In the genomic region with DNA sequence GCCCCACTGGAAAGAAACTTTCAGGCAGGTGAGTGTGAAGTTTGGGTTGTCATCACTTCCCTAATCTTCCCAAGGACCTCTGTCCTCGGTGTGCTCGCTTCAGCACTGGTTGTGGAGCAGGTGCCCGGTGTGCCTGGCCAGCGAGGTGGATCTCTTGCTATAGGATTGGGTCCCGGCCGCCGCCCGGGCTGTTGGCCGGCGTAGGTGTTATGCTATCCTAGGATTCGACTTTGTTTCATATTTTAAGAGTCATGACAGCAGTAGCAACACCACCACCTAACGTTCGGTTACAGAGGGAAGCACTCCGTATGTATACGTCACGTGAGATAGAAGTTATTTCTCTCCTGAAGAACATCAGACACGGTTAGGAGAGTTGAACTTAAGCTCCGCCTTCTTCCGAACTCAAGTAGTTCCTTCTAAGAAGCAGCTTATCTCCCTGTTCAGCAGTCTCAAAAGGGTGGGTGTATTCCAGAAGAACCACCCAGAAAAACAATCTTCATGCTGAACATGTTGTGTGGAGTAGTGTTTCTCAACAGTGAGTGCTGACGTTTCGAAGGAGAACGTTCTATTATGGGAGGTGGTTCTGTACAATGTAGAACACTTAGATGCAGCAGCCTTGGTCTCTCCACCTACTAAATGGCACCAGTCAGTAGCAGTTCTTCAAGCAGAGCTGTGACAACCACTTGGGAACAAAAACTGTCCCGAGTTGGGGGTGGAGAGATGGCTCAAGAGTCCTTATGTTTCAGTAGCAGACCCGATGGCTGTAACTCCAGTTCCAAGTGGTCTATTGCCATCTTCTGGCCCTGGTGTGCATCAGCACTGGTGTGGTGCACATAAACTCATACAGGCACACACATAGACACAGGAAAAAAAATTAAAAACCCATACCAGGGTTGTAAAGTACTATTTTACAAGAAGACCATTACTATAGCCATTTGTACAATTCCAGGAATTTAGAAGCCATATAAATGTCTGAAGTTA, we compare ENCODE assay signal across 8 mouse cellular contexts. TPM values are rescaled to one million over a fixed set of nuclear protein-coding genes. Genes with fewer than 3 reads are reported as not detected.
DNase-seq lines count a peak whose midpoint lies in the region; ATAC-seq and TF ChIP-seq lines count a peak whose summit lies in the region.

No protein-coding gene starts in this region.

- no peaks in the 10 kb centered on the region; the same call in 1 of the 2 replicates for H3K36me3 ChIP-seq in kidney, adult 2 months (ENCODE audit: control insufficient read depth, insufficient read depth, low read length)
- H3K36me3 ChIP-seq in MEL (ENCODE audit: control insufficient read depth in 1 of 2, insufficient read depth in 2 of 2, low read length in 2 of 2): peaks cover 10 to 13% of the 10 kb centered on the region in 2 experiments
- H3K36me3 ChIP-seq in erythroblast, embryonic 14.5 days (ENCODE audit: control insufficient read depth): peaks cover 63% of the 10 kb centered on the region
- peaks cover 40% of the 10 kb centered on the region for H3K36me3 ChIP-seq in limb, embryonic 13.5 days
- peaks cover 12% of the 10 kb centered on the region for H3K36me3 ChIP-seq in midbrain, embryonic 15.5 days (replicated peaks)

- 14% methylated on average over 24 of the region's 24 CpGs for WGBS in kidney, adult 2 months
- 18% methylated on average over 24 of the region's 24 CpGs for WGBS in limb, embryonic 13.5 days
- WGBS in midbrain, embryonic 15.5 days: 19% methylated on average over 24 of the region's 24 CpGs

- H3K4me2 ChIP-seq in limb, embryonic 13.5 days (replicated peaks): peak overlapping the region; percentile 83
- H3K4me2 ChIP-seq in midbrain, embryonic 15.5 days: peak overlapping the region; percentile 77

- H3K79me2 ChIP-seq in MEL (ENCODE audit: control insufficient read depth, insufficient read depth, low read length, poor library complexity): peaks cover 21% of the 10 kb centered on the region

- H3K4me1 ChIP-seq in kidney, adult 2 months (ENCODE audit: control insufficient read depth, insufficient read depth, low read length): peaks cover 8% of the 10 kb centered on the region; the same call in 1 of the 2 replicates
- peaks cover 4 to 10% of the 10 kb centered on the region in 2 experiments; a peak in 3 of 4 replicates for H3K4me1 ChIP-seq in MEL (ENCODE audit: control insufficient read depth in 1 of 2, insufficient read depth in 2 of 2, low read length in 2 of 2)
- peaks cover 67% of the 10 kb centered on the region for H3K4me1 ChIP-seq in erythroblast, embryonic 14.5 days (ENCODE audit: control insufficient read depth)
- peaks cover 18% of the 10 kb centered on the region for H3K4me1 ChIP-seq in limb, embryonic 13.5 days
- H3K4me1 ChIP-seq in midbrain, embryonic 15.5 days: peaks cover 22% of the 10 kb centered on the region

- no peak for DNase-seq in kidney, adult 2 months
- no peak for DNase-seq in kidney, postnatal 25 days
- peak; percentile 99 for DNase-seq in MEL (ENCODE audit: low read depth, low spot score)
- DNase-seq in urinary bladder, postnatal 36 days (ENCODE audit: low spot score in 2 of 2): no peak
- no peak for DNase-seq in frontal cortex, postnatal 36 days (ENCODE audit: low spot score in 2 of 2)

- peak overlapping the region; percentile 78 for H3K4me3 ChIP-seq in kidney, adult 2 months (ENCODE audit: insufficient read depth, low read depth, low read length)
- peak overlapping the region; percentile 70 to 81 for H3K4me3 ChIP-seq in MEL (ENCODE audit: control insufficient read depth in 1 of 2, insufficient read depth in 1 of 2, low read depth in 2 of 2, low read length in 2 of 2)
- H3K4me3 ChIP-seq in erythroblast, embryonic 14.5 days (replicated peaks): peak overlapping the region; percentile 83
- H3K4me3 ChIP-seq in limb, embryonic 13.5 days: peak overlapping the region; percentile 94
- H3K4me3 ChIP-seq in midbrain, embryonic 15.5 days: peak overlapping the region; percentile 89

- ATAC-seq in limb, embryonic 13.5 days (ENCODE audit: low FRiP score, low read depth): peak; percentile 2; the same call in 1 of the 2 replicates
- peak; percentile 29 for ATAC-seq in midbrain, embryonic 15.5 days (replicated peaks)

- H3K9me3 ChIP-seq in MEL (replicated peaks; ENCODE audit: insufficient read depth, low read length): no peaks in the 10 kb centered on the region
- no peaks in the 10 kb centered on the region for H3K9me3 ChIP-seq in erythroblast, embryonic 14.5 days (ENCODE audit: control insufficient read depth, low read length)
- H3K9me3 ChIP-seq in limb, embryonic 13.5 days: no peaks in the 10 kb centered on the region
- no peaks in the 10 kb centered on the region for H3K9me3 ChIP-seq in midbrain, embryonic 15.5 days

- TF ChIP-seq RAD21 in MEL (IDR thresholded peaks at IDR 0.05; ENCODE audit: low read depth, low read length): peak; percentile 3

- peak; percentile 66 to 76; a peak in 3 of 4 replicates for TF ChIP-seq EP300 in MEL (IDR thresholded peaks at IDR 0.05; ENCODE audit: low read depth in 1 of 2, low read length in 2 of 2)

- TF ChIP-seq POLR2A in kidney, adult 2 months (IDR thresholded peaks at IDR 0.05; ENCODE audit: low read depth, low read length): no peak
- TF ChIP-seq POLR2A in MEL (IDR thresholded peaks at IDR 0.05; ENCODE audit: control insufficient read depth in 1 of 2, insufficient read depth in 1 of 2, low read depth in 1 of 2, low read length in 2 of 2, poor library complexity in 1 of 2): peak; percentile 11 to 36; a peak in 2 of 4 replicates

- H3K27ac ChIP-seq in kidney, adult 2 months (ENCODE audit: insufficient read depth, low read depth, low read length): peak overlapping the region; percentile 92
- H3K27ac ChIP-seq in MEL (ENCODE audit: control insufficient read depth, low read depth, low read length): peak overlapping the region; percentile 92
- H3K27ac ChIP-seq in limb, embryonic 13.5 days: peak overlapping the region; percentile 84
- H3K27ac ChIP-seq in midbrain, embryonic 15.5 days: peak overlapping the region; percentile 94

- 0 out of 2 replicates have a peak, but pooled peaks have one; percentile 27 for TF ChIP-seq CTCF in kidney, adult 2 months (conservative IDR thresholded peaks at IDR 0.05; ENCODE audit: insufficient read depth, insufficient read length, low read depth, low read length)
- peak; percentile 35 to 60 (median 52) for TF ChIP-seq CTCF in MEL (IDR thresholded peaks at IDR 0.05 in 2 of 3, conservative IDR thresholded peaks at IDR 0.05 in 1 of 3; ENCODE audit: control insufficient read depth in 1 of 3, insufficient read depth in 1 of 3, low read depth in 2 of 3, low read length in 3 of 3, poor library complexity in 1 of 3, severe bottlenecking in 1 of 3)

- H3K27me3 ChIP-seq in kidney, adult 2 months (replicated peaks; ENCODE audit: control insufficient read depth, insufficient read depth, low read length): no peaks in the 10 kb centered on the region
- no peaks in the 10 kb centered on the region for H3K27me3 ChIP-seq in MEL (ENCODE audit: control insufficient read depth in 1 of 2, insufficient read depth in 2 of 2, low read length in 2 of 2)
- H3K27me3 ChIP-seq in erythroblast, embryonic 14.5 days (ENCODE audit: control insufficient read depth): no peaks in the 10 kb centered on the region
- H3K27me3 ChIP-seq in limb, embryonic 13.5 days: no peaks in the 10 kb centered on the region
- H3K27me3 ChIP-seq in midbrain, embryonic 15.5 days (replicated peaks): no peaks in the 10 kb centered on the region

- peak overlapping the region; percentile 80 for H3K9ac ChIP-seq in MEL (ENCODE audit: control insufficient read depth, low read depth, low read length, poor library complexity, severe bottlenecking)
- peak overlapping the region; percentile 67 for H3K9ac ChIP-seq in limb, embryonic 13.5 days
- H3K9ac ChIP-seq in midbrain, embryonic 15.5 days: peak overlapping the region; percentile 63

RNA-seq across cellular contexts. Expression of a gene that starts 0.8 kb away (rescaled TPM):
- polyA plus RNA-seq in kidney, adult 2 months (2012; rRNA removed): 55.3 and 57.2 TPM in 2 replicates
- 55.8 and 60.8 TPM in 2 replicates for total RNA-seq in MEL (2012; rRNA removed)
- 10 to 100 TPM in 1 of 2 experiments, not detected in 1; 93.5 TPM for polyA plus RNA-seq in MEL (2012; ENCODE audit: insufficient read depth in 1 of 2, insufficient read length in 2 of 2, low read depth in 1 of 2, low replicate concordance in 2 of 2, missing spikeins in 1 of 2)
- 2.4 and 3.2 TPM in 2 replicates for polyA plus RNA-seq in erythroblast, embryonic 14.5 days (2012)
- 76.8 and 80.1 TPM in 2 replicates for polyA plus RNA-seq in limb, embryonic 13.5 days (2015; fragmentation: Nextera tagmentation; extraction: Ambion mirVana)
- 68.2 and 70.4 TPM in 2 replicates for polyA plus RNA-seq in midbrain, embryonic 15.5 days (2015; fragmentation: Nextera tagmentation; extraction: Ambion mirVana)

RNA-seq across cellular contexts. Expression of a gene that starts 1.1 kb away (rescaled TPM):
- 23.0 and 23.7 TPM in 2 replicates for polyA plus RNA-seq in kidney, adult 2 months (2012; rRNA removed)
- 49.8 and 56.3 TPM in 2 replicates for total RNA-seq in MEL (2012; rRNA removed)
- 10 to 100 TPM in 1 of 2 experiments, not detected in 1; 72.5 TPM for polyA plus RNA-seq in MEL (2012; ENCODE audit: insufficient read depth in 1 of 2, insufficient read length in 2 of 2, low read depth in 1 of 2, low replicate concordance in 2 of 2, missing spikeins in 1 of 2)
- 3.4 and 5.4 TPM in 2 replicates for polyA plus RNA-seq in erythroblast, embryonic 14.5 days (2012)
- 128 and 134 TPM in 2 replicates for polyA plus RNA-seq in limb, embryonic 13.5 days (2015; fragmentation: Nextera tagmentation; extraction: Ambion mirVana)
- polyA plus RNA-seq in midbrain, embryonic 15.5 days (2015; fragmentation: Nextera tagmentation; extraction: Ambion mirVana): 121 and 127 TPM in 2 replicates

RNA-seq across cellular contexts. Expression of a gene that starts 12.0 kb away (rescaled TPM):
- polyA plus RNA-seq in kidney, adult 2 months (2012; rRNA removed): 111 and 138 TPM in 2 replicates
- 164 and 188 TPM in 2 replicates for total RNA-seq in MEL (2012; rRNA removed)
- 100 to 1,000 TPM in 1 of 2 experiments, not detected in 1; 614 TPM for polyA plus RNA-seq in MEL (2012; ENCODE audit: insufficient read depth in 1 of 2, insufficient read length in 2 of 2, low read depth in 1 of 2, low replicate concordance in 2 of 2, missing spikeins in 1 of 2)
- 16.1 and 18.2 TPM in 2 replicates for polyA plus RNA-seq in erythroblast, embryonic 14.5 days (2012)
- polyA plus RNA-seq in limb, embryonic 13.5 days (2015; fragmentation: Nextera tagmentation; extraction: Ambion mirVana): 235 and 241 TPM in 2 replicates
- 160 and 166 TPM in 2 replicates for polyA plus RNA-seq in midbrain, embryonic 15.5 days (2015; fragmentation: Nextera tagmentation; extraction: Ambion mirVana)

RNA-seq across cellular contexts. Expression of a gene that starts 33.4 kb away (rescaled TPM):
- polyA plus RNA-seq in kidney, adult 2 months (2012; rRNA removed): 14.9 and 21.7 TPM in 2 replicates
- total RNA-seq in MEL (2012; rRNA removed): 40.2 and 49.8 TPM in 2 replicates
- 10 to 100 TPM in 1 of 2 experiments, not detected in 1; 42.6 TPM for polyA plus RNA-seq in MEL (2012; ENCODE audit: insufficient read depth in 1 of 2, insufficient read length in 2 of 2, low read depth in 1 of 2, low replicate concordance in 2 of 2, missing spikeins in 1 of 2)
- 0.11 and 0.27 TPM in 2 replicates for polyA plus RNA-seq in erythroblast, embryonic 14.5 days (2012)
- polyA plus RNA-seq in limb, embryonic 13.5 days (2015; fragmentation: Nextera tagmentation; extraction: Ambion mirVana): 20.5 and 23.1 TPM in 2 replicates
- 15.3 and 16.2 TPM in 2 replicates for polyA plus RNA-seq in midbrain, embryonic 15.5 days (2015; fragmentation: Nextera tagmentation; extraction: Ambion mirVana)

RNA-seq across cellular contexts. Expression of a gene that starts 48.6 kb away (rescaled TPM):
- polyA plus RNA-seq in kidney, adult 2 months (2012; rRNA removed): 2.2 and 4.1 TPM in 2 replicates
- total RNA-seq in MEL (2012; rRNA removed): 27.5 and 34.0 TPM in 2 replicates
- 10 to 100 TPM in 1 of 2 experiments, not detected in 1; 17.2 TPM for polyA plus RNA-seq in MEL (2012; ENCODE audit: insufficient read depth in 1 of 2, insufficient read length in 2 of 2, low read depth in 1 of 2, low replicate concordance in 2 of 2, missing spikeins in 1 of 2)
- polyA plus RNA-seq in erythroblast, embryonic 14.5 days (2012): 0.35 and 0.60 TPM in 2 replicates
- 50.3 and 55.9 TPM in 2 replicates for polyA plus RNA-seq in limb, embryonic 13.5 days (2015; fragmentation: Nextera tagmentation; extraction: Ambion mirVana)
- 37.5 and 39.2 TPM in 2 replicates for polyA plus RNA-seq in midbrain, embryonic 15.5 days (2015; fragmentation: Nextera tagmentation; extraction: Ambion mirVana)
